Mouse (Mus musculus) liver, postnatal 0 days (tissue): ENCODE results near the gene Tspo. TPM values are rescaled to one million over a fixed set of nuclear protein-coding genes. Genes with fewer than 3 reads are reported as not detected.

Experiments used
- ATAC-seq: fragments of 200-750 bp; cut with Nextera tagmentation; 2 replicates; pipeline ENCODE4 v1.8.0; 2017; ENCODE audit warnings: mild to moderate bottlenecking, moderate library complexity
- DNase-seq: peaks from one replicate; pipeline ENCODE4 v3.0.0-alpha.2; 2016
- H3K27ac ChIP-seq: fragments of 300-500 bp; sonication (generic); 2 replicates; pipeline ENCODE4 v1.5.1; 2014; ENCODE audit warnings: antibody characterized with exemption, moderate library complexity, mild to moderate bottlenecking, low read depth
- H3K27me3 ChIP-seq: fragments of 300-500 bp; sonication (generic); 2 replicates; pipeline ENCODE4 v1.6.1; 2014; ENCODE audit warnings: low read length, control low read depth, mixed read lengths; ENCODE audit not compliant: insufficient read depth
- H3K36me3 ChIP-seq: fragments of 300-500 bp; sonication (generic); replicated peaks from 2 replicates; pipeline ENCODE4 v1.6.1; 2014; ENCODE audit warnings: mild to moderate bottlenecking, control low read depth, low read length, moderate library complexity, mixed read lengths; ENCODE audit not compliant: insufficient read depth
- H3K4me1 ChIP-seq: fragments of 300-500 bp; sonication (generic); 2 replicates; pipeline ENCODE4 v1.6.1; 2014; ENCODE audit warnings: antibody characterized with exemption, mild to moderate bottlenecking, control low read depth; ENCODE audit not compliant: insufficient read depth
- H3K4me2 ChIP-seq: fragments of 300-500 bp; sonication (generic); 2 replicates; pipeline ENCODE4 v1.6.1; 2014; ENCODE audit warnings: low read depth, mild to moderate bottlenecking, low read length, moderate library complexity, mixed read lengths
- H3K4me3 ChIP-seq: fragments of 300-500 bp; sonication (generic); 2 replicates; pipeline ENCODE4 v1.5.1; 2014; ENCODE audit warnings: low read depth, low read length
- H3K9ac ChIP-seq: fragments of 300-500 bp; sonication (generic); replicated peaks from 2 replicates; pipeline ENCODE4 v1.6.1; 2014; ENCODE audit warnings: mild to moderate bottlenecking, moderate library complexity
- H3K9me3 ChIP-seq: fragments of 300-500 bp; sonication (generic); 2 replicates; pipeline ENCODE4 v1.6.1; 2016; ENCODE audit warnings: mild to moderate bottlenecking, control low read depth, low read length, mixed read lengths
- CTCF ChIP-seq: sonication (generic); IDR thresholded peaks from 2 replicates; pipeline ENCODE4 v1.5.1; 2016; ENCODE audit warnings: antibody characterized with exemption, low read depth
- EP300 ChIP-seq: IDR thresholded peaks from 2 replicates; pipeline ENCODE4 v1.6.1; 2016; ENCODE audit warnings: antibody characterized with exemption, low read depth, mild to moderate bottlenecking
- WGBS: fragments of 180-500 bp; shearing (Covaris S2); extraction: QIAGEN DNeasy Blood & Tissue Kit; methylation state at CpG from one replicate; pipeline ENCODE4 v1.1.7; 2014; ENCODE audit not compliant: insufficient replicate concordance; 5-methylcytosine and 5-hydroxymethylcytosine counted together
- polyA plus RNA-seq: library from polyadenylated mRNA; unstranded; fragments of >200 nt; fragmentation: Nextera tagmentation; extraction: Ambion mirVana; gene quantifications from 2 replicates; pipeline ENCODE4 v1.2.1, GENCODE M21; 2015

Gene Tspo
- polyA plus RNA-seq = 168 and 183 TPM in 2 replicates

DNA sequence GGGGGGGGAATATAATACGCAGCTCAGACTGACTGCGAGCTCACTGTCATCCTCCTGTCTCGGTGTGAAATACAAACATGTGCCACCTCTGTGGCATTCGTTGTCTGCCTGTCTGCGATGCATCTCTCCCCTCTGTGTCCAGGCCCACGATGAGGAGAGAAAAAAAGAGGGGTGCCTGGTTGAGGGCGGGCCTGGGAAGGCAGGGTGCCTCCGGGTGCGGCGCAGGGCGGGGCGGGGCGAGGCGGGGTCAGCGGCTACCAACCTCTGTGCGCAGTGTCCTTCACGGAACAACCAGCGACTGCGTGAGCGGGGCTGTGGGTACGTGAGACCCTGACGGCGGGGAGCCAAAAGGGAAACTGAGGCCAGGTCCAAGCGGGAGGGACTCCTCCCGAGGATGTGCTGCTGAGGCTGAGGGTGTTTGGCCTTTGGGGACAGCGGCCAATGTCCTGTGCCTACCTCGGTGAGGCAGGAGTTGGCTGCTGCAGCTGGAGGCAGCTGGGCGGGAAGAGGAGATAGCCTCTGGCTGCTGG is at the start of gene Tspo, which contains the start of gene Mcat:
Gene Tspo (plus strand): TSS at position 266 of the 530 bp plus-strand sequence.
Gene Mcat (minus strand): TSS at position 461 of the 530 bp plus-strand sequence.
- H3K4me3 ChIP-seq = peak within 1 kb of the TSS; percentile 72
- H3K9ac ChIP-seq = peak within 1 kb of the TSS; percentile 75
- no peaks in the 10 kb centered on the region for H3K27me3 ChIP-seq
- no peak for TF ChIP-seq EP300
- peak; percentile 10 for TF ChIP-seq CTCF
- no peaks in the 10 kb centered on the region for H3K9me3 ChIP-seq
- H3K36me3 ChIP-seq = no peaks in the 10 kb centered on the region
- DNase-seq = peak; percentile 88
- WGBS = 0% methylated on average over 26 of the region's 28 CpGs
- H3K4me2 ChIP-seq = peak within 1 kb of the TSS; percentile 90
- peaks cover 30% of the 10 kb centered on the region for H3K4me1 ChIP-seq
- H3K27ac ChIP-seq = peak within 1 kb of the TSS; percentile 94
- ATAC-seq = peak; percentile 81

DNA sequence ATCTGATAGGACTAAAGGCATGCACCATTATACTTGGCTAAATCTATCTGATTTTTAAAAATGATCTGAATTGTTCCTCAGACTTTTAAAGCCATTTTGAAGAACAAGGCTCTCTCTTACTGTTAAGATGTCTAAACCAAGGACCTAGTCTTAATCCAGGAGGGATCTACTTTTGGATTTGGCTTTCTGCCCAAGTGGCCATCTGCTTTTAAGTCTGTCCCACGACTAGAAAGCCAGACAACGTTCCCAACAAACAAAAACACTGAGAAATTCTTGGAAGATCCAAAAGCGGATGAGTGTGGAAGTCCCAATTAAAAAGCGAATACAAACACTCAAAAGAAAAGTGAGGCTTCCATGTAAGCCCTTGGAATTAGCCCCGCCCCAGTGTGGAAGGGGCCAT is 48.4 kb upstream of the Tspo start:
- no peaks in the 10 kb centered on the region for H3K27me3 ChIP-seq
- ATAC-seq = no peak

DNA sequence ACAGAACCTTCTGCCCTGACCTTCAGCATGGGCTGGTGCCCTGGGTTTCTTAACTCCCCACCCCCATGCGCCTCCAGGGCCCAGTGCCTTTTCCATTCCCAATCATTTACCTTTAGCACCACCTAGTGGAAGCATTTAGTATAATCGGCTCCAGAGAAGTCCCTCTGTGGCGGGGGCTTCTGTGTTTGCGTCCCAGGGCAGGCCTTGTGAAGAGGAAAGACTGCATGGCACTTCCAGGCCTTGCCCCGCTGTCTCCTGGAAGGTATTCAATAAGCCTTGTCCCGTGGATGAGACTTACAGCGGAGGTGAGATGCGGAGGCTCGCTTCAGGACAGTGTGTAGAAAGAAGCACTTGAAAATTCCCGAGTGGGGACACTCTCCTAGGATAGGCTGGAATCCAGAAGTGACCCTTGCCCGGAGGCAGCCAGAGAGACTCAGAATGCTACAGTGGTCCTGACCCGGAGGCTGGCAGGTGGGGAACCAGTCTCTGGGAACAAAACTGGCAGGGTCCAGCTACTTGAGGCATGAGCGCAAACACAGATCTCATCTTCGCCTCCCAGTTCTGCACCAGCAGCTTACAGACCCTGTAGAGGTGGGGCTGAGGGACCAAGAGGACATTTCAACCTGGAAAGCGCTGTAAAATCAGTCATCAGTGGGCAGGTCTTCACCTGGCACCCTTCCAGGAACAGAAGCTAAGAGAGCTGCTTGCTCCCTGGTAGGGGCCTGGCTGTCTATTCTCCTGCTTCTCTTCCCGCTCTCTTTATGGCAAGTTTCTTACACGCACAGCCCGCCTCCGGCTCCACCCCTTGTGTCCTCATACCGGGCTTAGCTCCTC is 45.0 kb upstream of the Tspo start:
- no peaks in the 10 kb centered on the region for H3K9me3 ChIP-seq
- H3K4me1 ChIP-seq = no peaks in the 10 kb centered on the region
- no peaks in the 10 kb centered on the region for H3K27me3 ChIP-seq
- TF ChIP-seq EP300 (no peak), CTCF (peak; percentile 85)
- H3K27ac ChIP-seq = no peak overlapping the region
- ATAC-seq (peak; percentile 51; the same call in 1 of the 2 replicates), DNase-seq (peak; percentile 56)
- H3K4me2 ChIP-seq = no peak overlapping the region
- H3K4me3 ChIP-seq = no peak overlapping the region
- WGBS = 36% methylated on average over 20 of the region's 20 CpGs
- H3K9ac ChIP-seq = no peak overlapping the region
- H3K36me3 ChIP-seq = no peaks in the 10 kb centered on the region

More for the DNA sequence above, 48.4 kb upstream of the Tspo start:
- H3K4me2 ChIP-seq = no peak overlapping the region
- TF ChIP-seq EP300 (no peak), CTCF (no peak)
- no peaks in the 10 kb centered on the region for H3K9me3 ChIP-seq
- no peak overlapping the region for H3K4me3 ChIP-seq
- no peak overlapping the region for H3K9ac ChIP-seq
- no peak for DNase-seq
- 67% methylated on average over 5 of the region's 5 CpGs for WGBS
- peaks cover 8% of the 10 kb centered on the region for H3K4me1 ChIP-seq
- no peaks in the 10 kb centered on the region for H3K36me3 ChIP-seq
- no peak overlapping the region for H3K27ac ChIP-seq

DNA sequence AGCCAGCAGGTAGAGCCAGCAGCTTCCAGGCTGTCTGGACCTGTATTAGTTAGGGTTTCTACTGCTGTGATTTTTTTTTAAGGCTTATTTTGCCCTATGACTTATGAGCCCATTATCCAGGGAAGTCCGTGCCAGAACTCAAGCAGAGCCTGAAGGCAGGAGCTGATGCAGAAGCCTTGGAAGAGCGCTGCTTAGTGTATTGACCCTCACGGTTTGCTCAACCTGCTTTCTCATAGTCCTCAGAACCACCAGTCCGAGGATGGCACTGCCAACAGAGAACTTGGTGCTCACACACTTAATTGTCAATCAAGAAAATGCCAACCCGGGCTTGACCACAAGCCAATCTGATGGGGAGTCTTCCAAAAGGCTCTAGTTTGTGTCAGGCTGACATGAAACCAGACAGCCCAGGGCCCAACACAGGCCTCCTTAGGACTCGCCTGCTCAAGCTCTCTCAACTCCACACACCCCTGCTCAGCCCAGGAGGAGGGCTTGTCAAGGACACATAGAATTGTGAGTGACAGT is 42.5 kb upstream of the Tspo start:
- no peaks in the 10 kb centered on the region for H3K36me3 ChIP-seq
- no peak overlapping the region for H3K4me2 ChIP-seq
- no peaks in the 10 kb centered on the region for H3K9me3 ChIP-seq
- H3K4me1 ChIP-seq = peaks cover 9% of the 10 kb centered on the region
- DNase-seq = no peak
- 74% methylated on average over 6 of the region's 6 CpGs for WGBS
- peaks cover 17% of the 10 kb centered on the region for H3K27me3 ChIP-seq
- H3K27ac ChIP-seq = no peak overlapping the region
- H3K9ac ChIP-seq = no peak overlapping the region
- H3K4me3 ChIP-seq = no peak overlapping the region
- TF ChIP-seq CTCF (no peak), EP300 (no peak)
- ATAC-seq = no peak

DNA sequence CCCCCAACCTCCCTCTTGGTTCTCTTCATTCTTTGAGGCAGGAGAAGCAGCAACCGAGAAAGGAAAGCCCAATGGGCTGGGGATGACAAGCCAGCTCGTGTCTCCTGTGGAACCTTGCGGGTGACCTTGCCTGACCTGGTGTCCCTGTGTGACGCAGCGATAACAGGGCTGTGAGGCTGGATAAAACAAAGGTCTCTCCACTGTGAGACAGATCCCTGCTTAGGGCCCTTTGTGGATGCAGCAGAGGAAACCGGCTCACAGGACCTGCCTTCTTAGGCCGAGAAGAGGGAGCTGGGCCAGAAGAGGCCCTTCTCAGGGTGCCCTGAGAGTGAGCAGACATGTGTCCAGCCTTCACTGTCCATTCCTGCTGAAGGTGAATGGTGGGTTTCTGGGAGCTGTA is 40.2 kb upstream of the Tspo start:
- no peak overlapping the region for H3K4me2 ChIP-seq

DNA sequence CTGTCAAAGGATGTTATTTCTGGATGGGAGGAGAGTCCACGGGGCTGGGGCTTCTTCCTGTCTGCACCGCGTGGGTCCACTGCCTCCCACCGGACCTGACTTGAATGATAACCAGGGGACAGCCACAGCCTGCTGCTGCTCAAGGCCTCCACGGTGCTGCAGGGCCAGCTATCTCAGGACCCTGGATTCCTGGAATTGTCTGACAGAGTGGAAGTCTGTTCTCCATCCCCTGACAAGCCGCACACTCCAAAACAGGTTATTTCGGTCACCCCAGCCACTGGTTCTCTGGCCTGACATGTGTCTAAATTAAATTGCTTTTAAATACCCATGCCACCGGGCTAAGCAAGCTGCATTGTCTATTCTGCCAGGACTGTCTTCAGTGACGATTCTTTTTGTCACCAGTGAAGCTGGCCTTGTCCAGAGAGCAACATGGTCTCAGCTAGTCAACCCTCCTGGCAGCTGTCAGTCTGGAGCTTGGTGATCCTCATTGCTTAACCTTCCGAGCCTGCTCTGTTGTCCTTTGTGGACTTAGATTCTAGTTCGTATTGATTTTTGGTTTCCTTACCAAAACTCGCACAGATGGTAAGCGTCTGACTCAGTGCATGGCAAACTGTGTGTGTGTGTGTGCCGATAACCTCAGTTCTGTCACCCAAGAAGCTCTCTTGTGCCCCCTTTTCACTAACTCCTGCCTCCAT is 39.6 kb upstream of the Tspo start:
- no peak overlapping the region for H3K27ac ChIP-seq
- no peak overlapping the region for H3K4me3 ChIP-seq
- ATAC-seq (peak; percentile 55), DNase-seq (no peak)
- H3K4me2 ChIP-seq = no peak overlapping the region
- H3K9me3 ChIP-seq = no peaks in the 10 kb centered on the region
- H3K27me3 ChIP-seq = peaks cover 43% of the 10 kb centered on the region
- TF ChIP-seq EP300 = no peak
- TF ChIP-seq CTCF = no peak
- no peaks in the 10 kb centered on the region for H3K36me3 ChIP-seq
- 42% methylated on average over 14 of the region's 14 CpGs for WGBS
- peaks cover 28% of the 10 kb centered on the region for H3K4me1 ChIP-seq
- H3K9ac ChIP-seq = no peak overlapping the region

More for the DNA sequence above, 40.2 kb upstream of the Tspo start:
- 0 out of 2 replicates have a peak overlapping the region, but pooled peaks have one; percentile 46 for H3K9ac ChIP-seq
- TF ChIP-seq EP300 (no peak), CTCF (no peak)
- WGBS = 39% methylated on average over 7 of the region's 7 CpGs
- no peaks in the 10 kb centered on the region for H3K9me3 ChIP-seq
- DNase-seq (no peak), ATAC-seq (no peak)
- peaks cover 39% of the 10 kb centered on the region for H3K27me3 ChIP-seq
- H3K27ac ChIP-seq = no peak overlapping the region
- H3K4me1 ChIP-seq = peaks cover 28% of the 10 kb centered on the region
- no peaks in the 10 kb centered on the region for H3K36me3 ChIP-seq
- H3K4me3 ChIP-seq = no peak overlapping the region
